Mouse (Mus musculus) limb, embryonic 11.5 days (tissue): Measurements from ENCODE around the gene Zfp784. TPM values are rescaled to one million over a fixed set of nuclear protein-coding genes. Genes with fewer than 3 reads are reported as not detected.
"Not testable (repeated sequence)": the region's sequence is repeated elsewhere in the genome, so short reads cannot be mapped to it uniquely, and the experiment has no call there.

ENCODE experiments used
- ATAC-seq: fragments of 200-750 bp; cut with Nextera tagmentation; 2 replicates; pipeline ENCODE4 v1.8.0; 2017; ENCODE audit warnings: low read depth; ENCODE audit not compliant: insufficient number of reproducible peaks, low FRiP score, low TSS enrichment
- DNase-seq: peaks from one replicate; pipeline ENCODE4 v3.0.0-alpha.2; 2015; ENCODE audit warnings: low spot score
- H3K27ac ChIP-seq: fragments of 300-500 bp; sonication (generic); replicated peaks from 2 replicates; pipeline ENCODE4 v1.5.1; 2014; ENCODE audit warnings: low read depth, mild to moderate bottlenecking, low read length
- H3K27me3 ChIP-seq: fragments of 300-500 bp; sonication (generic); 2 replicates; pipeline ENCODE4 v1.6.1; 2014; ENCODE audit warnings: mild to moderate bottlenecking, low read length, mixed read lengths; ENCODE audit not compliant: control insufficient read depth, insufficient read depth
- H3K36me3 ChIP-seq: fragments of 300-500 bp; sonication (generic); 2 replicates; pipeline ENCODE4 v1.6.1; 2014; ENCODE audit warnings: mild to moderate bottlenecking, low read length, moderate library complexity, mixed read lengths; ENCODE audit not compliant: control insufficient read depth, insufficient read depth
- H3K4me1 ChIP-seq: fragments of 300-500 bp; sonication (generic); 2 replicates; pipeline ENCODE4 v1.6.1; 2014; ENCODE audit warnings: low read length, mixed read lengths; ENCODE audit not compliant: control insufficient read depth, insufficient read depth
- H3K4me2 ChIP-seq: fragments of 300-500 bp; sonication (generic); 2 replicates; pipeline ENCODE4 v1.6.1; 2014; ENCODE audit warnings: low read depth, mild to moderate bottlenecking, moderate library complexity; ENCODE audit not compliant: severe bottlenecking
- H3K4me3 ChIP-seq: fragments of 300-500 bp; sonication (generic); 2 replicates; pipeline ENCODE4 v1.5.1; 2014; ENCODE audit warnings: low read depth, low read length
- H3K9ac ChIP-seq: fragments of 300-500 bp; sonication (generic); 2 replicates; pipeline ENCODE4 v1.6.1; 2014; ENCODE audit warnings: mild to moderate bottlenecking, low read length
- H3K9me3 ChIP-seq: fragments of 300-500 bp; sonication (generic); 2 replicates; pipeline ENCODE4 v1.6.1; 2016; ENCODE audit warnings: low read length; ENCODE audit not compliant: control insufficient read depth
- WGBS: fragments of 180-500 bp; shearing (Covaris S2); extraction: QIAGEN DNeasy Blood & Tissue Kit; methylation state at CpG from one replicate; pipeline ENCODE4 v1.1.7; 2014; 5-methylcytosine and 5-hydroxymethylcytosine counted together
- polyA plus RNA-seq: library from polyadenylated mRNA; unstranded; fragments of >200 nt; fragmentation: Nextera tagmentation; extraction: Ambion mirVana; gene quantifications from 2 replicates; pipeline ENCODE4 v1.2.1, GENCODE M21; 2014

The Zfp784 gene
- polyA plus RNA-seq, 1 experiment from 2014 or later = 2.7 TPM

DNA sequence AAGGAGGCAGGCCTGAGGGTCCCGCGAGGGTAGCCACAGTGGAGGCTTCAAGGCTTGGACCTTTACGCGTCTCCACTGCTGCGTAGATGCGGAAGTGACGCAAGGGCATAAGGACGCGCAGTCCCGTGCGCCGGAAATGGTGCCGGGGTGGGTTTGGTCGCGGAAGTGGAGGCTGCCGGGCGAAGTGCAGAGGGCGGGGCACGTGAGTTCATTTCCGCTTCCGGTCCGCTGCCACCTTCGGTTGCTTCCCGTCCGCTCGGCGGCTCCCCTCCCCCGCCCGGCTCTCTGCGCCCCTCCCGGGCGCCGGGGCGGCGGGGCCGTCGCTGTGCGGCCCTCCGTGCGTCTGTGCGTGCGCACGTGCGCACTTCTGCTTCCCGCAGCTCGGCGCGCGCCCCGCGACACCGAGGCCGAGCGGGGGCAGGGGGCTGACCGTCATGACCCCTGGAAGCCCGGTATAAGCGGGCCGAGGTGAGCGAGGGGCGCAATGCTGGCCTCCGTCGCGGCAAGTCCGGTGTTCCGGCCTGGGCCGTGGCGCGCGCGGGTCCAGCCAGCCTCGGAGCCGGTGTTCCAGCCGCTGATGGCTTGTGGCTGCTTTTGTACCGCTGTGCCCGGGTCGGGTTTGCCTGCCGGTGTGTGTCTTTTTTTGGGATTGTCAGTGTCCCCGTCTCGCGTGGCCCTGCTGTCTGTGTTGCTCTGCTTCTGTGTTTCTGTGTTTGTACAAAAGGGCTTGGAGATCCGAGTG is 41.9 kb upstream of the Zfp784 start, which contains the start of gene Epn1:
Gene Epn1 (plus strand): TSS at position 226 of the 742 bp plus-strand sequence.
- Histone ChIP-seq H3K36me3 (peaks cover 19% of the 10 kb centered on the region), H3K27me3 (no peaks in the 10 kb centered on the region)

DNA sequence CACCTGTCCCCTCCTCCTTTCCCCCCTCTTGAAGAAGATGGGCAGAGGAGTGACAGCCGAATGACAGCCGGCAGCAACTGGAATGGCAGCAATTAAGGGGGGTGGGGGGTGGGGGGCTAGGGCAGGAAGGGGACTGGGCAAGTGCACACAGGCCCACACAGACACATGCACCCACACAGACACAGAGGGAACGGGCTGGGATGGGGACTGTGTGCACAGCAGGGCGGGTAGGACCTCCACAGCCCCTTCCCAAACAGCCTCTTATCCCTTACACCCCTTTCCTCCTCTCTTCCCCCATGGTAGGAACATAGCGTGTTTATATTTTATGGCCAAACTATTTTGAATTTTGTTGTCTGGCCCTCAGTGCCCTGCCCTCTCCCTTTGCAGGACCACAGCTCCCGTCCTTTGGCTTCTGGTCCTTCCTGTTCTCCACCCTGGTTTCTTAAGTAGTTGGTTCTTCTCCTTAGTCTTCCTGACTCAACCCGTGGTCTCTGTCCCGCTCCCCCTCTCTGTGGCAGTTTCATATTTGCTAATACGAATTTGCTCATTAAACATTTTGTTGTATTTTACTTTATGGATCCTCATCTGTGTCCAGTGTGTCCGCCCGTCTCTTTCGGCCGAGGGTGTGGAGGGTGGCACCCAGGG is 41.2 kb upstream of the Zfp784 start:
- Histone ChIP-seq H3K27ac (peak overlapping the region; percentile 84; the same call in 1 of the 2 replicates), H3K36me3 (peaks cover 22% of the 10 kb centered on the region), H3K4me3 (peak overlapping the region; percentile 96), H3K4me2 (peak overlapping the region; percentile 37; the same call in 1 of the 2 replicates)
- not testable (repeated sequence) for DNase-seq, H3K27me3 ChIP-seq, H3K4me1 ChIP-seq, H3K9ac ChIP-seq, H3K9me3 ChIP-seq
- ATAC-seq = peak; percentile 24
- WGBS = 48% methylated on average over 9 of the region's 13 CpGs

More for the DNA sequence above, 41.9 kb upstream of the Zfp784 start, which contains the start of gene Epn1:
- peak; percentile 96 for DNase-seq
- Histone ChIP-seq H3K4me3 (peak within 1 kb of the TSS; percentile 96), H3K9ac (peak within 1 kb of the TSS; percentile 92), H3K4me1 (no peaks in the 10 kb centered on the region), H3K9me3 (no peaks in the 10 kb centered on the region), H3K27ac (peak within 1 kb of the TSS; percentile 84), H3K4me2 (peak within 1 kb of the TSS; percentile 37)
- ATAC-seq = peak; percentile 96
- WGBS = under 1% methylated on average over 63 of the region's 81 CpGs

DNA sequence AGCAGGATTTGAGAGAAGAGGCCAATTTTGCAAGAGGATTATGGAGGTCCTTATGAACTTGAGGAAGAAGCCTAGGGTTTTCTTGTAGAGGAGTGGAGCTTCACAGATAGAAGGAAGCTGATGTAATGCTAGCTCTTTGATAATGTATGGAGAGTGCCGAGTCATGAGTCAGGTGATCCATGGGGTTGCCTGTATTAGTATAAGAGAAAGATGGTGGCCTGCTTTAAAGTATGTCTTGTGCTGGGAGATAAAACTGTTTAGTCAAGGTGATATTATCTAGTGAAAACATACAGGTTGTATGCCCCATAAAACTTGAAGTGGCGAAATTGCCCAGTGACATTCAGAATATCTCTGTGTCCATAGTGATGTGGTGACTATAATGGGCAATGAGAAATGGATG is 38.7 kb upstream of the Zfp784 start:
- Histone ChIP-seq H3K9ac (no peak overlapping the region), H3K27me3 (no peaks in the 10 kb centered on the region), H3K4me3 (no peak overlapping the region), H3K9me3 (no peaks in the 10 kb centered on the region), H3K36me3 (peaks cover 24% of the 10 kb centered on the region), H3K4me1 (no peaks in the 10 kb centered on the region), H3K4me2 (no peak overlapping the region), H3K27ac (no peak overlapping the region)
- WGBS = 84% methylated on average over 2 of the region's 2 CpGs
- ATAC-seq (no peak), DNase-seq (no peak)

DNA sequence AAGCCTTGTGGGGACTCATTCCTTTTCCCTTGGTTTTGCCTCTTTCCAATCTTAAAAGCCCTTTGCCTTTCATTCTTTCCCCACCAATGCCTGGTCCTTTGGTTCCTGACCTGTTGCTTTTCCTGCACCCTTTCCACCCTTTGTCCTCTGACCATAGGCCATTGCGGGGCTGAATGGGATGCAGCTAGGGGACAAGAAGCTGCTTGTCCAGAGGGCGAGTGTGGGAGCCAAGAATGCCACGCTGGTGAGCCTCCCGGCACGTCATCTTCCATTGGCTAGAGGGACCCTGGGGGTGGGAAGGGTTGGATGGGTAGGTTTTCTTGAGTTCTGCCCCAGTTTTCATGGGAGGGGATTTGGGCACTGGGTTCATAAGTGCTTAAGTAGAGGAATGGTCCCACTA is 36.7 kb upstream of the Zfp784 start:
- H3K4me2 ChIP-seq = no peak overlapping the region
- H3K4me1 ChIP-seq = no peaks in the 10 kb centered on the region
- H3K27me3 ChIP-seq = no peaks in the 10 kb centered on the region
- WGBS = 97% methylated on average over 5 of the region's 5 CpGs
- H3K9ac ChIP-seq = no peak overlapping the region
- ATAC-seq = no peak
- no peaks in the 10 kb centered on the region for H3K9me3 ChIP-seq
- no peak for DNase-seq
- peaks cover 32% of the 10 kb centered on the region for H3K36me3 ChIP-seq
- H3K4me3 ChIP-seq = no peak overlapping the region
- no peak overlapping the region for H3K27ac ChIP-seq

DNA sequence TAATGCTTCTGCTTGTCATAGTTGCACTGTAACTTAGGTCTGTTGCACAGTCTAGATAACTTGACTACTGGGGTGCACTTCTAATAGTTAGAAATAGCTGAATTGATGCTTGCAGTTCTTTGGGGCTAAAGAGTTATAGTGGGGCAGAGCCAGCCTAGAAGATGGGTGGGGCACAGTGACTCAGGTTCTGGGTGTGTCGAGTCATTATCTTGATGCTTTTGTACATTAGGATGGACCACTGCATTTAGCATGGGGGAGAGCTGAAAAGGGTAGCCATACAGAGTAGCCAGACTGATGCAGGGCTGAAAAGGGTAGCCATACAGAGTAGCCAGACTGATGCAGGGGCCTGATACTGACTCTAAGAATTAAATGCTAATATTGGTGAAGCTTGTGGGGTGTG is 35.3 kb upstream of the Zfp784 start:
- DNase-seq = no peak
- H3K4me3 ChIP-seq = no peak overlapping the region
- 96% methylated on average over 1 of the region's 1 CpGs for WGBS
- peaks cover 30% of the 10 kb centered on the region for H3K36me3 ChIP-seq
- no peak overlapping the region for H3K4me2 ChIP-seq
- no peaks in the 10 kb centered on the region for H3K9me3 ChIP-seq
- H3K9ac ChIP-seq = no peak overlapping the region
- no peaks in the 10 kb centered on the region for H3K27me3 ChIP-seq
- H3K4me1 ChIP-seq = no peaks in the 10 kb centered on the region
- no peak for ATAC-seq
- H3K27ac ChIP-seq = no peak overlapping the region

DNA sequence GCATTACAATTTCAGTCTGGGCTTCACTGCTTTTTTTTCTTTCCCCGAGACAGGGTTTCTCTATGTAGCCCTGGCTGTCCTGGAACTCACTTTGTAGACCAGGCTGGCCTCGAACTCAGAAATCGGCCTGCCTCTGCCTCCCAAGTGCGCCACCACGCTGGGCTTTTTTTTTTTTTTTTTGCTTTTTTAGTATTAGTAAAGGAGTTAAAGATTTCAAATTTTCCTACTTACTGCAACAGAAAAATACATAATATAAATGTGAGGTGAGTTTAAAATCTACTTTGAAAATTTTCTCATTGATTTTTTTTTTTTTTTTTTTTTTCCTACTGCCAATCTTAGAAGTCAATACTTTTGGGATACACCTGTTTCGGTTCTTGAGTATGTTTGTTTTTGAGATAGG is 26.6 kb upstream of the Zfp784 start:
- peaks cover 15% of the 10 kb centered on the region for H3K36me3 ChIP-seq
- no peak for DNase-seq
- H3K4me2 ChIP-seq = no peak overlapping the region
- H3K4me3 ChIP-seq = no peak overlapping the region
- no peaks in the 10 kb centered on the region for H3K27me3 ChIP-seq
- H3K9me3 ChIP-seq = no peaks in the 10 kb centered on the region
- WGBS = 96% methylated on average over 6 of the region's 6 CpGs
- peaks cover 7% of the 10 kb centered on the region for H3K4me1 ChIP-seq
- no peak for ATAC-seq
- no peak overlapping the region for H3K9ac ChIP-seq
- no peak overlapping the region for H3K27ac ChIP-seq

DNA sequence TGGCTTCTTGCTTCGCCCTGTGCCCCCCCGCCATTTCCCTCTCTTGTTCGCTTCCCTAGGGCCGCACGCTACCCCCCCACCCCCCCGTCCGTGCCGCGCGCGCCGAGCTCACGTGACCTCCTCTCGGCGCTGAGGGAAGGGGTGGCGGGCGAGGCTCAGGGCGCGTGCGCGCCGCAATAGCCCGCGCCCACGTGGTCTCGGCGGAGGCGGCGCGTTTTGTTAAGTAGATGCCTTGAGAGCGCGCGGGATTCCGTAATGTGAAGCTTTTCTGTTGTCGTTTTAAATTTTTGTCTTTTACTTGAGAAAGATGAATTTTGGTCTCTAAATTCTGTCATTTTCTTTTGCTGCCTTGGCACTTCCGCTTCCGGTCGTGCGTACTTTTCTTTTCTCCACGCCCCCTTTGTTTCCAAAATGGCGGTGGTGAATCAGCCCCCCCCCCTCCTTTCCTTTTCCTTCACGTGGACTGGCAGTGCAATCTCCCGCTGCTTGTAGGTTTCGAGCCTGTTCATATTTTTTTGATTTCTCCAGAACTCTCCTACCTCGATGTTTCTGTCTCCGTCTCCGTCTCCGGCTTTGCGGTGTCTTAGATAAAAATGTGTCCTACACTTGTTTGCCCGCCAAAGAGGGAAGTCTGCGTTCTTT is 24.2 kb upstream of the Zfp784 start:
- DNase-seq = peak; percentile 85
- peaks cover 8% of the 10 kb centered on the region for H3K4me1 ChIP-seq
- under 1% methylated on average over 42 of the region's 51 CpGs for WGBS

DNA sequence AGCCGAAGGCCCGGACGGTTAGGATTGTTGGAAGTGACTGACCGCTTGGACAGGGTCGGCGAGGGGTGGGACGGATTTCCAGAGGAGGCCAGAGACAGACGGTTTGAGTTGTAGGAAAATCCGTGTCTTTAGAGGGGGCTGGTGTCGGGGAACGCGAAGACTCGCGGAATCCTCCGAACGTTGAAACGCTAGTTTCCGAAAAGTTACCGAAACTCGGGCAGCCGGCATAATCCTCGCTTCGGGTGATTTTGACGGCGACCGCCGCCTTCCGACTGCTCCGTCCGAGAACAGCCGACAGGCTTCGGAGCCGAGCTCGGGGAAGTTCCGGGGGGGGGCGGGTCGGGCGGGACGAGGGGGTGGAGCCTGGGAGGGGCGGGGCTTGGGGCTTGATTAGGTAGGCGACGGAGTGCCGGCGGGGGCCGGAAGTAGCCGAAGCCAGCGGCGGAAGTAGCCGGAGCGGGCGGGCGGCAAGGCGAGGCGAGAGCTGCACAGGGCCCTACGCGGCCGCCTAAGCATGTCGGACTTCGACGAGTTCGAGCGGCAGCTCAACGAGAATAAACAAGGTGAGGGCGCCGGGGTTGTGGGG is 23.6 kb upstream of the Zfp784 start, which contains the start of gene U2af2:
Gene U2af2 (plus strand): TSS at position 370 of the 586 bp plus-strand sequence.
- peak; percentile 94 for DNase-seq
- peaks cover 8% of the 10 kb centered on the region for H3K4me1 ChIP-seq
- peak; percentile 68 for ATAC-seq

More for the DNA sequence above, 24.2 kb upstream of the Zfp784 start:
- Histone ChIP-seq H3K9ac (peak overlapping the region; percentile 76), H3K36me3 (peaks cover 5% of the 10 kb centered on the region; the same call in 1 of the 2 replicates), H3K27me3 (peaks cover 7% of the 10 kb centered on the region), H3K9me3 (peaks cover 1% of the 10 kb centered on the region; the same call in 1 of the 2 replicates), H3K4me2 (peak overlapping the region; percentile 98), H3K27ac (peak overlapping the region; percentile 95), H3K4me3 (peak overlapping the region; percentile 72)
- ATAC-seq = peak; percentile 23

More for the DNA sequence above, 23.6 kb upstream of the Zfp784 start, which contains the start of gene U2af2:
- H3K27ac ChIP-seq = peak within 1 kb of the TSS; percentile 95
- H3K9ac ChIP-seq = peak within 1 kb of the TSS; percentile 85
- H3K27me3 ChIP-seq = peaks cover 13% of the 10 kb centered on the region
- H3K4me2 ChIP-seq = peak within 1 kb of the TSS; percentile 98
- peak within 1 kb of the TSS; percentile 72 for H3K4me3 ChIP-seq
- H3K9me3 ChIP-seq = peaks cover 5% of the 10 kb centered on the region; the same call in 1 of the 2 replicates
- peaks cover 3% of the 10 kb centered on the region; the same call in 1 of the 2 replicates for H3K36me3 ChIP-seq
- WGBS = under 1% methylated on average over 62 of the region's 65 CpGs
